Mouse (Mus musculus) hindbrain, postnatal 0 days (tissue): Measurements from ENCODE around the gene Fcrls. TPM values are rescaled to one million over a fixed set of nuclear protein-coding genes. Genes with fewer than 3 reads are reported as not detected.

ENCODE experiments used
- ATAC-seq: fragments of 200-750 bp; cut with Nextera tagmentation; 2 replicates; pipeline ENCODE4 v1.8.0; 2017; ENCODE audit warnings: mild to moderate bottlenecking, moderate TSS enrichment, moderate library complexity
- DNase-seq: peaks from one replicate; pipeline ENCODE4 v3.0.0-alpha.2; 2015; ENCODE audit warnings: low spot score
- H3K27ac ChIP-seq: fragments of 300-500 bp; sonication (generic); 2 replicates; pipeline ENCODE4 v1.5.1; 2014; ENCODE audit warnings: mild to moderate bottlenecking
- H3K27me3 ChIP-seq: fragments of 300-500 bp; sonication (generic); 2 replicates; pipeline ENCODE4 v1.6.1; 2014; ENCODE audit warnings: low read length, mixed read lengths; ENCODE audit not compliant: insufficient read depth
- H3K36me3 ChIP-seq: fragments of 300-500 bp; sonication (generic); 2 replicates; pipeline ENCODE4 v1.6.1; 2014; ENCODE audit warnings: low read length, mixed read lengths; ENCODE audit not compliant: insufficient read depth
- H3K4me1 ChIP-seq: fragments of 300-500 bp; sonication (generic); 2 replicates; pipeline ENCODE4 v1.6.1; 2014; ENCODE audit warnings: antibody characterized with exemption, low read length, mixed read lengths; ENCODE audit not compliant: insufficient read depth
- H3K4me2 ChIP-seq: fragments of 300-500 bp; sonication (generic); 2 replicates; pipeline ENCODE4 v1.6.1; 2014; ENCODE audit warnings: low read depth, mild to moderate bottlenecking, low read length, moderate library complexity, mixed read lengths
- H3K4me3 ChIP-seq: fragments of 300-500 bp; sonication (generic); 2 replicates; pipeline ENCODE4 v1.5.1; 2014; ENCODE audit warnings: low read length
- H3K9ac ChIP-seq: fragments of 300-500 bp; sonication (generic); replicated peaks from 2 replicates; pipeline ENCODE4 v1.6.1; 2014; ENCODE audit warnings: mild to moderate bottlenecking, low read length, moderate library complexity, mixed read lengths
- H3K9me3 ChIP-seq: fragments of 300-500 bp; sonication (generic); 2 replicates; pipeline ENCODE4 v1.6.1; 2016; ENCODE audit warnings: low read length, mixed read lengths
- CTCF ChIP-seq: IDR thresholded peaks from 2 replicates; pipeline ENCODE4 v1.5.1; 2016; ENCODE audit warnings: antibody characterized with exemption, control low read depth, low read depth
- WGBS: fragments of 180-500 bp; shearing (Covaris S2); extraction: QIAGEN DNeasy Blood & Tissue Kit; methylation state at CpG from one replicate; pipeline ENCODE4 v1.1.7; 2014; 5-methylcytosine and 5-hydroxymethylcytosine counted together
- polyA plus RNA-seq: library from polyadenylated mRNA; unstranded; fragments of >200 nt; fragmentation: Nextera tagmentation; extraction: Ambion mirVana; gene quantifications from 2 replicates; pipeline ENCODE4 v1.2.1, GENCODE M21; 2015
- total RNA-seq: library from RNA; depleted of rRNA; stranded (reverse); fragments of >200 nt; gene quantifications from 2 replicates; pipeline ENCODE4 v1.2.3, GENCODE M21; 2014

Fcrls gene
- total and polyA plus RNA-seq, 2 experiments from 2014 or later, result 16.9 to 21.0 TPM

DNA sequence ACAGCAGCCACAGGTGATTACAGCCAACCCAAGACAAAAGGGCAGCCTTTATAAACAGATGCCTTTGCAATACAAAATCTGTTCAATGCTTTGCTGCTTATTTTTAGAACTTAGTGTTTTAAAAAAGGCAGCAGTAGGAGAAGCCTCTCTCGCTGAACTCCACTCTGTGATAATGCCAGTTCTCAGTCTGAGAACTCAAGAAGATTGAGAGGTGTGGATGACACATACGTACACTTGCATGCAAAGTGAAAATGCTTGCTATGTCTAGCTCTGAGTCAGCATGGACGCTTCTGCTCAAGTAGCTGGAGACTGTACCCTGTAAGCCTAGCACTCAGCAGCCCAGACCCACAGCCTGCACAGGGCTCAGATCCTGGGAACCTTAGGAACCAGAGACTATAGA, 16.2 kb downstream of the Fcrls start:
- WGBS, result 67% methylated on average over 3 of the region's 3 CpGs

DNA sequence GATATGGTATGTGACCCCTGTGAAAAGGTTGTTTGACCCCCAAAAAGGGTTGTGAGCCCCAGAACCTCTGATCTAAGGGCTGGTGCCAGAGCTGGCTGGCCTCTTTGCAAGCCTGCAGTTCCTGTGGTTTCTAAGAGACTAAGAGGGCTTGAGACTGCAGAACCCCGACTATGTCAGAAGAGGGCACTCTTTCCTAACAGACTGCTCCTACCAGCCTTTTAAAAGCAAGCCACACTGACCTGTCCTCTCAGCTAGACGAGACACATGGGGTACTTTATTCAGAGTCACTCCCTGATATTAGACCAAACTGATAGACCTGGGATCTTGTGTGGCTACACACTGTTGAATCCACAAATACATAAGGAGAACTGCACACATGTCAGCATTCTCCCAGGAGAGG, 19.9 kb downstream of the Fcrls start:
- DNase-seq, result peak; percentile 79
- no peaks in the 10 kb centered on the region for H3K36me3 ChIP-seq
- no peak overlapping the region for H3K9ac ChIP-seq
- no peaks in the 10 kb centered on the region for H3K9me3 ChIP-seq
- H3K4me3 ChIP-seq, result no peak overlapping the region
- H3K4me2 ChIP-seq, result no peak overlapping the region
- 3% methylated on average over 2 of the region's 2 CpGs for WGBS
- ATAC-seq, result peak; percentile 66; the same call in 1 of the 2 replicates
- H3K27me3 ChIP-seq, result no peaks in the 10 kb centered on the region
- TF ChIP-seq CTCF, result peak; percentile 85
- H3K27ac ChIP-seq, result no peak overlapping the region
- H3K4me1 ChIP-seq, result no peaks in the 10 kb centered on the region

More for the DNA sequence above, 16.2 kb downstream of the Fcrls start:
- Histone ChIP-seq H3K9ac (no peak overlapping the region), H3K27ac (no peak overlapping the region), H3K27me3 (no peaks in the 10 kb centered on the region), H3K36me3 (no peaks in the 10 kb centered on the region), H3K4me1 (no peaks in the 10 kb centered on the region), H3K4me3 (no peak overlapping the region), H3K4me2 (no peak overlapping the region), H3K9me3 (no peaks in the 10 kb centered on the region)
- DNase-seq, result no peak
- no peak for ATAC-seq
- no peak for TF ChIP-seq CTCF

DNA sequence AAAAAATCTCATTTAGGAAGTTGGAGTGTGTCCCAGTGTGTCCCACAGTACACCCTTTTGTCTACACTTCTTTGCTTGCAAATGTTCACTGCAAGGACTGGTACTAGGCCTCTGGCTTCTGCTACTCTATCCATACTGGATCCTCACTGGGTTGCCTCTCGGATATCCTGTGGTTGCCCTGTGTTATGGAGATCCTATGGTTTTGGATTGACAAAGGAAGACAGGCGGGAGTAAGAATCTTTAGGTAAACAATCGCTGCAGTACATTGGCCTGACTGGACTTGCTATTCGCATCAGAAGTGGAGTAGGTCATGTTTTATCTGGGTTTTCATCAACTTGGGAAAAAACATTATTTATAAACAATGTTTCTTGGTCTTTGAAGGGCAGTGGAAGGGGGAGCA, 22.6 kb downstream of the Fcrls start:
- no peak for TF ChIP-seq CTCF
- ATAC-seq (no peak), DNase-seq (no peak)
- Histone ChIP-seq H3K4me3 (no peak overlapping the region), H3K9ac (no peak overlapping the region), H3K9me3 (no peaks in the 10 kb centered on the region), H3K4me1 (no peaks in the 10 kb centered on the region), H3K36me3 (no peaks in the 10 kb centered on the region), H3K27ac (no peak overlapping the region), H3K4me2 (no peak overlapping the region), H3K27me3 (no peaks in the 10 kb centered on the region)
- 73% methylated on average over 4 of the region's 4 CpGs for WGBS

DNA sequence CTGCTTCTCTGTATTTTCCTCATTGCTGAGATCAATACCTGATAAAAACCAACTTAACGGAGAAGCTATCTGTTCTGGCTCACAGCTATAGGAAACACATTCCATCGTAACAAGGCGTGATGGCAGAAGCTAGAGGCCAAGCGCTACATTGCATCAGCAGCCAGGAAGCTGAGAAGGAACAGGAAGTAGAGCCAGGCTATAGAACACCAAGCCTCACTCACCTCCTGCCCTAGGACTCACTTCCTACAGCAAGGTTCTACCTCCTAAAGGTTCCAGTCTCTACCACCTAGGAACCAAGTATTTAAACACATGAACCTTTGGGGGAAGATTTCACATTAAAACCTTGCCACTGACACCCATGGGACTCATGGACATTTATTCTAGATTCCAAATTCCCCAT, 39.9 kb downstream of the Fcrls start:
- H3K27ac ChIP-seq, result no peak overlapping the region
- no peak for ATAC-seq
- H3K36me3 ChIP-seq, result no peaks in the 10 kb centered on the region
- H3K4me3 ChIP-seq, result no peak overlapping the region
- no peak overlapping the region for H3K9ac ChIP-seq
- no peaks in the 10 kb centered on the region for H3K9me3 ChIP-seq
- TF ChIP-seq CTCF, result no peak
- no peak for DNase-seq
- 89% methylated on average over 4 of the region's 4 CpGs for WGBS
- H3K4me2 ChIP-seq, result no peak overlapping the region
- H3K4me1 ChIP-seq, result no peaks in the 10 kb centered on the region
- H3K27me3 ChIP-seq, result no peaks in the 10 kb centered on the region

DNA sequence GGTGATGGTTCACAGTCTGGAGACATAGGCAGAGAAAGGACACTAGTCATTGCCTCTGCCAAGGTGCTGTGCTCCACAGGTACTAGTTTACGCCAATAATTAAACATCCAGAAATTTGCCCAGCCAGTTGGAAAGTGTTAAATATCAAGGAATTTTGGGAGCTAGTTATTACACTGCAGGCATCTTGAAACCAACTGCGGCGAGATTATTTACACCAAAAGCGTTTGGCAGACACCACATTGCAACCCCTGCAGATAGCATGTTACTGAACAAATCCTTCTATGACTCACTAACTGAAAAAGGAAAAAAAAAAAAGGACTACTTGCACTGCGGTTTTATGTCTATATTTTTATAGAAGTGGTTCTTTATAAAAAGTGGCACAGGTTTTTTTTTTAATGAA, 41.2 kb downstream of the Fcrls start:
- DNase-seq (peak; percentile 52), ATAC-seq (no peak)
- Histone ChIP-seq H3K9me3 (no peaks in the 10 kb centered on the region), H3K27ac (no peak overlapping the region), H3K36me3 (no peaks in the 10 kb centered on the region), H3K4me1 (no peaks in the 10 kb centered on the region), H3K9ac (no peak overlapping the region), H3K4me2 (no peak overlapping the region), H3K27me3 (no peaks in the 10 kb centered on the region), H3K4me3 (no peak overlapping the region)
- WGBS, result 70% methylated on average over 5 of the region's 5 CpGs
- no peak for TF ChIP-seq CTCF

DNA sequence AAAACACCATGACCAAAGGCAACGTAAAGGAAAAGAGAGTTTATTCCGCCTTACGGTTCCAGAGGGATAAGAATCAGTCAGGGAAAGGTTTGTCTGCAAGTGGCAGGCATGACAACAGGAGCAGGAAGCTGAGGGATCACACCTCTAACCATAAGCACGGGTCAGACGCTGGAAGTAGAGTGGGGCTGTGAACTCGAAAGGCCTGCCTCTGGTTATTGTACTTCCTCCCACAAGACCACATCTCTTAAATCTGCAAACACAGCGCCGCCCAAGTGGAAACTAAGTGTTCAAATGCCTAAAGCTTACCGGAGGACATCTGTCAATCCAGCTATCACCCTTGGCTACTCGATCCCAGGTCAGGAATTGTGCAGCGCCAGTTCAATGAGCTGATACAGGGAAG, 48.4 kb downstream of the Fcrls start:
- ATAC-seq, result no peak
- no peaks in the 10 kb centered on the region for H3K4me1 ChIP-seq
- no peak overlapping the region for H3K4me2 ChIP-seq
- no peaks in the 10 kb centered on the region for H3K9me3 ChIP-seq
- H3K36me3 ChIP-seq, result no peaks in the 10 kb centered on the region
- H3K27ac ChIP-seq, result no peak overlapping the region
- no peak for DNase-seq
- no peak overlapping the region for H3K9ac ChIP-seq
- H3K4me3 ChIP-seq, result no peak overlapping the region
- no peak for TF ChIP-seq CTCF
- no peaks in the 10 kb centered on the region for H3K27me3 ChIP-seq
- 78% methylated on average over 11 of the region's 11 CpGs for WGBS

DNA sequence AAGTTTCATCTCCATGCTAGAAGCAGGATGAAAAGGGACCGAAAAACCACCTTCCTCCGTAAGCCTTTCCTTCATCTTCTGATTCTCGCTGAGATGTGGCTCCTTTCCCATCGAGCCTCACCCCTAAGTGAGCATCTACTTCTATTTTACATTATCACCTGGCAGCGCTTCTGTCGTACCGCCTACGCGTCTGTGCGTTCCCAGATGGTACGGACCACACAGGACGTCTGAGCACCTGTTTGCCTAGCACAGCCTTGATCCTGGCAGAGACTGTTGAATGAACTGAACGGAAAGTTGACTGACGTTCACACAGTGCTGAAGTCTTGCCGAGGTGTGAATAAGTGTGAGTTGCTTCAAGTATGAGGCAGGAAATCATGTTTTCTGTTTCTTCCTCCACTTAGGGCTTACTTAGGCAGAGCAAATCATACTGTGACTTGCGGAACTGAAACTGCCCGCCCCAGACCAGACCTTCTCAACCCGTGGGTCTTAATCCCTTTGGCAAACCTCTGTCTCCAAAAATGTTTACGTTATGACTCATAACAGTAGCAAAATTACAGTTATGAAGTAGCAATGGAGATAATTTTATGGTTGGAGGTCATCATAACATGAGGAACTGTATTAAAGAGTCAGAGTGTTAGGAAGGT, 49.2 kb downstream of the Fcrls start:
- H3K27ac ChIP-seq, result no peak overlapping the region
- no peak for ATAC-seq
- H3K9me3 ChIP-seq, result no peaks in the 10 kb centered on the region
- H3K4me1 ChIP-seq, result no peaks in the 10 kb centered on the region
- WGBS, result 94% methylated on average over 19 of the region's 19 CpGs
- H3K27me3 ChIP-seq, result no peaks in the 10 kb centered on the region
- TF ChIP-seq CTCF, result no peak
- no peaks in the 10 kb centered on the region for H3K36me3 ChIP-seq
- no peak overlapping the region for H3K4me3 ChIP-seq
- DNase-seq, result no peak
- H3K9ac ChIP-seq, result no peak overlapping the region
- no peak overlapping the region for H3K4me2 ChIP-seq
